Mouse (Mus musculus): ENCODE results near the gene Vmn1r69.

Vmn1r69 gene

DNA sequence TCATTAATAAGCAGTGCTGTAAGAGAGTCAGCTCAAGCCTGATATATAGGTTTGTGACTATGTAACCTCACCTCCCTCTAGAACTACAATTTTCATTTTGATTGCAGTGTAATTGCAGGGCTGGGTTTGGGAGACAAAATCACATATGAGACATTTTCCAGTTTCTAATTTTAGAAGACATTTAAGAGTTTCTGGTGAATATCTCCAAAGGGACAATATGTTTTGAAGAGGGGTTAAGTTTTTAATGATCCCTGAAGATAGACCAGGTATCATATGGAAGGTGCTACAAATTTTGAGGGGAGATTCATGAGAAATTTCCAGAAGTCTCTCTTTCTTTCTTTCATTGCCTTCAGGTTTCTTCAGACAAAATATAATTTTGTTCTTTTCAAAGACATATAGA lies at the start of gene Vmn1r69:
Vmn1r69 (minus strand) TSS at position 101 of the 400 bp plus-strand sequence.
- no peak for DNase-seq

DNA sequence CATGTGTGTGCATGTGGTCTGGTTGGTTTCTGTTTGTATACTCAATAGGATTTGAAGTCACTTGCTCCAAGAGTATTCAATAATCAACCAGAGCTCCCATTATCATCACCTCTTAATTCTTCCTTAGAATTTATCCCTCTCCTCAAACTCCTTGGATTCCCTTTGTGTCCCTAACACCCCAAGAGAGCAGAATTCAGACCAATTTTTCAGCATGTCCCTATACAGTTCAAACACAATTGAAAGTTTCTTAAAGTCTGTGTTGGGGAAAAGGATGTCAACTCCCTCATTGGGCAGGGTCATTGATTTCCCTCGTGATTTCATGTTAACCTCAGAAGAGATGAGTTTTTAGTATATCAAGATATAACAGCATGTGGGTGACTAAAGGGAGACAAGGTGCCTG lies 17.8 kb upstream of the Vmn1r69 start, which contains the start of gene Vmn1r70:
Vmn1r70 (plus strand) TSS at position 301 of the 400 bp plus-strand sequence.
- DNase-seq: no peak

- DNase-seq: no peak
Measured at GRCm38 (mm10) chr7:10558385-10558784, 55.1 kb downstream of the Vmn1r69 start, which contains the start of gene Vmn1r68. Vmn1r68 (minus strand) TSS chr7:10558485.
